Mouse (Mus musculus): ENCODE measurements around the gene Nrbp1.

GRCm38 (mm10) chr5:31221304-31221945 is 19.2 kb upstream of the Nrbp1 start:
- TF ChIP-seq POLR2A (IDR thresholded peaks at IDR 0.05; ENCODE audit: low read depth, low read length) (no peak), CTCF (conservative IDR thresholded peaks at IDR 0.05; ENCODE audit: insufficient read depth, insufficient read length, low read depth, low read length) (peak; percentile 37)

Measured in kidney, adult 2 months (tissue).